Mouse (Mus musculus) skeletal muscle tissue, adult 2 months (tissue): ENCODE data around the gene Gm9844.
A peak's percentile ranks its signal among the peaks of the same experiment; 100 is the strongest.

Source experiments
- DNase-seq: peaks from one replicate; pipeline ENCODE4 v3.0.0-alpha.2; 2012; ENCODE audit warnings: low read depth, low spot score

Gene Gm9844

GRCm38 (mm10) chr7:24901114-24901513, 39.1 kb downstream of the Gm9844 start:
- no peak for DNase-seq

- no peak for DNase-seq
Observed at GRCm38 (mm10) chr7:24901842-24902241, 39.8 kb downstream of the Gm9844 start.

DNA sequence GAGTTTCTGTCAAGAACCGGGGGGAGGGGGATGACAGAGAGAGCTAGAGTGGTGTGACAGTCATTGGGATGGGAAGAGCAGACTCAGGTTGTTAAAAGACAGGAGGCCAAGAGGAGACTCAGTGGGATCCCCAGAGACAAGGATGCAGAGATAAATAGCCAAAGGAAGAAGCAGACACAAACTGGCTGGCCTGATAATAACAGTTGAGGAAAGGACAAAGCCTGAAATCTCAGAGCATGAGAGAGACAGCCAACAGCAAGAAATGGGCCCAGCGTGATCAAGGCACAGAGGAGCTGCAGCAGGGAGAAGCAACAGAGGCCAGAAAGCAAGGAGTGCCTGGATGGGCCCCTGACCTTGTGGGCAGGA, 40.2 kb downstream of the Gm9844 start:
- DNase-seq, result no peak

- no peak for DNase-seq
Observed at GRCm38 (mm10) chr7:24902630-24903443, 40.8 kb downstream of the Gm9844 start, which contains the start of gene Arhgef1. Gene Arhgef1 (plus strand): TSS chr7:24902912.

- DNase-seq, result no peak
Observed at GRCm38 (mm10) chr7:24903444-24903825, 41.4 kb downstream of the Gm9844 start.

DNA sequence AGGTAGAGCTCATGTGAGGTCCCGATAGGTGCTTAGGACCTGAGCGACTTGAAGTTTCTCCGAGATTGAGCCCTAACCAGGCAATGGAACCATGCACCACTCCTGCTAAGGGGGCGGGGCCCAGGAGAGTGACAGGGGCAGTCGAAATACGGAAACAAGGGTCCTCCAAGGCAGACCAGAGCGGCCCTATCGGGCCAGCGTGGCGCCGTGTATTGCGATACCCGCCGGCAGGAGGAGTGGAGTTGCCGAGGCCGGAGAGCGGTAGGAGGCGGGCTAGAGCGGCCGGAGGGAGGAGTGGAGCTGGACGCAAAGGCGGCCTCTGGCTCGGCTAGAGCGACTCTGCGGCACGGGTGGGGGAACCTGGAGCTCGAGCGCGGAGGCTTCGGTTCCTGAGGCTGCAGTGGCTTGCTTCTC, 42.1 kb downstream of the Gm9844 start:
- peak; percentile 95 for DNase-seq

GRCm38 (mm10) chr7:24904936-24905335, 42.9 kb downstream of the Gm9844 start:
- DNase-seq, result no peak

DNA sequence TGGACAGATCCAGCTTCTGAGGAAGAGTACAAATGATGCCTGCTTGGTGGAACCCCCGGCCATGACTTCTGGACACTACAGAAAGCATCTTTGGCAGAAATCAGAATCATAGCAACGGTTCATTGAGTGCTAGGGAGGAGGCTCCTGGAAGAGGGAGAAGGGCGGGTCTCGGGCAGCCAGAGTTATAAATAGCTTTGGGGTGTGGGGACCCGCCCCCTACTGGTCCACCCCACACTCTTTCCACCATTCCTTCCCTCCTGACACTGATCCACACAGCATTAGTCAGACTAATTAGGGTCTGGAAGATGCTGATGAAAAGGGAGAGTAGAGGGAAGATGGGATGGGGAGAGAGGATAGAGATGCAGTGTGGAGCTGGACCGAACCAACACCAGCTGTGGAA, 44.5 kb downstream of the Gm9844 start:
- DNase-seq, result no peak

GRCm38 (mm10) chr7:24907211-24907748, 45.3 kb downstream of the Gm9844 start:
- no peak for DNase-seq
